Mouse (Mus musculus) c-Kit-negative CD71-positive TER-119-positive erythroid progenitor cells, embryonic 14.5 days (primary cell): ENCODE results near the gene Tnr.

Experiments used
- DNase-seq: peaks from one replicate; pipeline ENCODE4 v3.0.0-alpha.2; 2013; ENCODE audit warnings: low read depth, low spot score

Tnr gene

DNA sequence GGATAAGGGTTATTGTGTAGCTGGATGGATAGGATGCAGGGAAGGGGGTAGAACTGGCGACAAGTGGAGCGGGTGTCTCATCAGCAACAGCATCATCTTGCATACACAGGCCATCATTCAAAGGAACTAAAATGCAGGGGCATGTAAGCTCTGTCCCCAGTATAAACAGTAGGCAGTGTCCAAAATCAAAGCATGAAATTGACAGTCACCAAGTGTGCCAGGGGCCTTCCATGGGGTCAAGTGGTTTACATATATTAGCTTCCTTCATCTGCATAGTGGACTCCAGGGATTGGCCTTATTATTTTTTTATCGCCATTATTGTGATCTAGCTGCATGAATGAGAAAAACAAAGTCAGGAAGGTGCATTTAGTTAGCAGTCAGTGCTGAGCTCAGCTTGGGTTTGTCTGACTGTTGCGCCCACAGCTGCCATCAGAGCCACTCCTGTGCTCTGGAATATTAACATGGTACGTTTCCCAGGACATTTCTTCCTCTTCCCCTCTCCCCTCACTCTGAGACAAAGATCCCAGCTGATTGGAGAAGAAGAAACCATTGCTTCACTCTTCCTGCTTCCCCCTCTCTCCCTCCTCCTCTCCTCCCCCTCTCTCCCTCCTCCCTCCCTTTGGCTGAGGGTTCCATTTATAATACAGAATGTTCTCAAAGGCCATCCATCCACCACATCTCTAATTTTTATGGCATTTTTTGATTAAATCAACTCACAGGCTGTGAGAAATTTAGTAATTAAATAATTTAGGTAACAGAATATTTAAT is 106.4 kb downstream of the Tnr start:
- DNase-seq: no peak

DNA sequence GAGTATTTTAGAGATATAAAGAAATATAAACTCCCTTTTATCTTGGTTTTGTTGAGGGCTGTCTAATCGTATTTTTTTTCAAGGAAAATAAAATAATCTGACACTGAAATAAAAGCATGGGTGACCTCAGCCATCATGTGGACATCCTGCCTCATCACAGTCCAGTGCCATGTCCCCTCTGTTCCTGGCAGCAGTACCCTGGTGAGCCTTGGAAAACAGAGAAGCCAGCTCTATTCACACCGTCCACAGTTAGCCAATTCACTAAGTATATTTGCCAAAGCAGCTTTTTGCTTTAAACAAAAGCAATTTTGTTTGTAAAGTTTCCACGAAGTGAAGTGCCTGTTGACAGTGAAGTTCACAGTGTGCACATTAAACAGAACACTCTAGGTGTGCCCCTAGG is 109.0 kb downstream of the Tnr start:
- no peak for DNase-seq

DNA sequence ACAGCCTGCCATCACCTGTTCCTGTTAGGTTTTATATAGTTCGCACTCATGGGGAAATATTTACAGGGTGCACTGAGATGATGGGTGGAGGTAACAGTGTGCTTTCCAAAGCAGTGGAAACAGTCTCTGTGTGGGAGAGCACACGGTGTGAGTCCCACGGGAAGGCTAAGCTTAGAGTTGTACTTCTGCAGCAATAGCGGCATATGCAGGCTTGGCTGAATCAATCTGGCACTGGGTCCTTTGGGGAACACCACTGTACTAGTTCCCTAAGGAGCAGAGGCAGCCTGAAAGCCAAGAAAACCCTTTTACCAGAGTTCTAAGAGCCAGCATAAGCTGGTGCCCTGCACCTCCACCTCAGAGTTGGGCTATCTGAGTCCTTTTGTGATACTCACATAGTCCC is 115.8 kb downstream of the Tnr start:
- no peak for DNase-seq

DNA sequence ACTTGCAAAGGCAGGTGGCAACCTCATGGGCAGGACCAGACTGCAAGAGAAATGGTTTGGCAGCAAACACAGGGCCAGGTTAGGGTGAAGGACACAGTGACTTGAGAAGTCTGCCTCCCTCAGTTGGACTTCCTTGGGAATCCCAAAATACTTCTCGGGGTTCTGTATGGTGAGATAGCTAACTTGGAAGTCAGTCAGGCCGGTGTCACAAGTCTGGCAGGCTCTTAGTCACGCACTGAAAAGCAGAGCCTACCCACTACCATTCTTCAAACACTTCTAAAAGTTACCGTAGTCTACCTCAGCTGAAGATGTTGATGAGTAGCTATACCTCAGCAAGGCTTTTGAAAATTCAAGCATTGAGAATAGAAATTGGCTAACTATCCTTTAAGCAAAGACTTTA is 122.2 kb downstream of the Tnr start:
- DNase-seq: no peak

DNA sequence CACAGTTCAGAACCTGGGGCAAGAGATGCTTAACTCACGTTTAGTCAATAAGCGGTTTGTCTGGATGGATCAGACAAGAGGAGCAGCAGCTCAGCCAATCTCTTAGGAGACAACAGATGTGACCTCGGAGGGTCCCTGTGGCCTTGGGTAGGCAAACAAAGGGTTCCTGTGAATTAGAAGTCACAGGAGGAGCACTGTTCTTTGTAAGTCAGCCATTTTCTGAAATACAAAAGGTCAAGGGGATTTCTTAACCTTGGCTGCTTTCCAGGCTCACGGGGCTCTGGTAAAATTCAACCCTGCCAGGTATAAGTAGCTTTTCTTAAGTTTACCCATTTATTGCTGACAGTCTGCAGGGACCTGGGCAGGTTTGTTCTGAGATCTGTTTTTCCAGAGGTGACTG is 126.9 kb downstream of the Tnr start:
- DNase-seq: no peak

DNA sequence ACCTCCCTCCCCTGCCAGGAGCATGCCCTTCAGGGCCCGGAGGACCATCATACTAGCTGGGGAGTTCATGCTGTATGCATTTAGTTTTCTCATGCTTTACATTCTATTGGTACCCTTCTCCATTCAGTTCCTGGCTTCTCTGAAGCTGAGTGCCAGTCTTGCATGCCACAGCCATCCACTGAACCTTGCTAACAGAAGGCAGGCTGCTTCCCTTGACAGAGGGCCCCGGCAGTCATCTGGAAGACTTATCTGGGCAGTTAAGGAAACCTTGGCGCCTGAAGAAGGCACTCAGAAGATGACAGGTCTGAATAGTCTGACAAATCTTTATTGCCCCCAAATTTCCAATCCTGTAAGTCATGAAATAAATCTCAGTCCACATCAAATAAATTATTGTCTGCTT is 131.7 kb downstream of the Tnr start:
- DNase-seq: no peak

DNA sequence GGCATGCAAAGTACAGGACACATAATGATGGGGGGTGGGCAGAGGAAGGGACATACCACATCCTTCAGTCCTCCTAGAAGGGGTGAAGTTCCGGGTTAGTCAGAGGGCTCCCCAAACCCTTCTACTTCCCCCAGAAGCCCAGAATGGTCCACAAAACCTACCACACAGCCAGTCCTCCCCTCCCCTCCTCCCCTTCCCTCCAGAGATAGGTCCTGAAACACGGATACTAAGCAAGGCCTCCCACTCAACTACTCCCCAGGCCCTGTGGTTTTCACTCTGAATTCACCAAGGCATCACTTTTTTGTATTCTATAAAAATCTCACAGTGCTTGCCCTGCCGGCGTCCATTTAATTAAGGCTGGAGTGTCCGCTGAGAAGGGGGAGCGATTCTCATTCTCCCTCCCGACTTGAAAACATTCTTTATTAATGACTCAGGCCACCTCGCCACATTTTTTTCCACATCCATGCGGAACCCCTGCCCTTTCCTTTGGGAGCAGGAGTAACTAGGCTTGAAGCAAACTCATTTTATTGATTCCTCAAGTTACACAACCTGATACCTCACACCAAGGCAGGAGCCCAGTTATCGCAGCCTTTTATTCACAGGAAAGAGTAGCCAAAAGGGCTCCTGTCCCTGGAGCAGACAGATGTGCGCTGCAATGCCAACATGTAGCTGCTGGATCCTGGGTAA is 134.4 kb downstream of the Tnr start:
- DNase-seq: no peak

DNA sequence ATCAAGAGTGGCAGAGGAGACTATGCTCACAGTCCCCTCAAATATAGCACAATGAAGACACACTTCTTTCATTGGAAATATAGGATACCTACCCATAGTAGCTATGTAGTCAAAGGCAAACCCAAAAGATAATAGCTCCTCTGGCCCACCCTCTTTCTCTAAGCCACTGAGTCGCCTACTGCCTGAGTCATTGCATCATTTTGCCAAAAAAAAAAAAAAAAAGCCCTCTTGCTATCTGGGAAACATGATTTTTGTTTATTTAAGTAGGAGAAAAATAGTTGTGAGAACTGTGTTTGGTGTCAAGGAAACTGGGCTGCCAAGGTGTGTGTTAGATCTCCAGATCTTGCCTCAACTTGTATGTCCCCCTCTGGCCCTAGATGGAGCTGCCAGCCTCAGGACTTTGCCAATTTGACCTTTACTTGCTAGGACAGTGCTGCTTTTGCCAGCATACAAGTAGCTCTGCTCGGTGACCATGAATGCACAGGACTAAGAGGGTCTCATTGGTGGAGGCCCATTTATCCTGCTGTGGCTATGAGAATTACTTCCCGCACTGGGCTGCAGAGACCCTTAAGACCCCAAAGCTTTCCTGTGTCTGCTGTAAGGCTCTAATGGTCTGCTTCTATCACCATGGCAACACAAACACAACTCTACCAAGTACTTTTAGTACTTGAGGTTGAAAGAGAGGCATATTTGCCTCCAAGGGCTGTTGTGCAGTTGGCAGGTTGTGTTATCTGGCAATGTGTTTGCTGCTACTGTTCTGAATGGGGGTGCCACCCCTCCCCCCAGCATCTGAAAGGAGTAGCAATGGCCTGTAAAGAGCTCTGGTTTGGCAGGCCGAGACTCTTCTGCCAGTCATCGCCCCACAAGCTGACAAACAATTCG is 137.3 kb downstream of the Tnr start:
- DNase-seq: no peak

DNA sequence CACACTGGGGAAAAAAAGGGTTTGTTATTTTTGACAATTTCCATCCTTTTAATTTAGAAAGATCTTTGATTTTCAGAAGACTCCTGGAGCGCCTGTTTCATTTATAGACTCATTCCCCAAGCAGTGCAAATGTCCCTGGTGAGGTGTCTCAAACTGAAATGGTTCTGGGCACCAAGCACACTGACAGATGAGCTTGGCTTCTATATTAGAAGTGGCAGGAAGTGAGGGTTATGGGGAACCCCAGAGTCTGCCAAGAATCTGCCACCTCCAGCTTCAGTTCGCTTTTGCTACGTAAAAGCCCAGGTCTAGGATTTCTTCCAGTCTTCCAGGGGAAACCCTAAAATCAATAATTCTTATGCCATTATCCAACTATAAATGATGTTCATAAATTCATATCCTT is 140.9 kb downstream of the Tnr start:
- DNase-seq: no peak

DNA sequence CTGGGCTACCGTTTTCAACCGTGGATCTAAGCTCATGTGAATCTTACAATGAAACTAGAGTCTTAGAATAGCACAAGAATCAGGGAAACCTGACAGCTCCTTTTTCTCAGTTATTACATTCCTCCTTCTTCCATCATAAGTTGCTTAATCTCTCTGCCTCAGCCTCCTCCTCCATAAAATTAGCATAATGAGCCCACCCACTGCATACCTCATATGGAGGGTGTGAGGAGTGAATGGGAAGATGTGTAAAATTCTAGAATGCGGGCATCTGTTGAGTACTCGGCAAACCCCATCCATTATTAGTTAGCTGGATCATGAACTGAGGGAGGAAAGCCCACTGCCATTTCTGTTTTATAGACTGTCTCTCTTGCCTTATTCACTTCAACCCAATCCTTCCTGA is 141.4 kb downstream of the Tnr start:
- DNase-seq: no peak

DNA sequence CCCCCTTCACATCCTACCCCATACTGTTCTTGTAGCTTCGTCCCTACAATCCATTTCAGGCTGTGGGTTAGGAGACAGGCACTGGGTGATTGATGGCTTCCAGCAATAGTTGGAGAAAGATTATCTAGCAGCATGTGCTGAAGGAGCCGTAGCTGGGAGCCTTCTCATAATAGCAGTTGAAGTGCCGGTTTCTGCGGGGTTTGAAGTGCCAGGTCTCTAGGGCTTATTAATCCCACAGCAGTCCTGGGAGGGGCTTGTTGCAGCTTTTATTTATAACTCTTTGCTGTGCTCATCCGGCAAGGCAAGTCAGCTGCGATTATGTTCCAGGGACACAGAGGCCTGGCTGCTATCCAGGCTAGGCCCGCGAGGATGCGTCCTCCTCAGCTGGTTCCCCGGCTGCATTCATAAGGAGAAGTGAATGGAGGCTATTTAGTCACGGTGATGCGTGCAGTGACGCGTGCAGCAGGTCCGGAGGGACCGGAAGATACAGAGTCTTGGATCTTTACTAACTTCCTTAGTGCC is 147.1 kb downstream of the Tnr start:
- no peak for DNase-seq

DNA sequence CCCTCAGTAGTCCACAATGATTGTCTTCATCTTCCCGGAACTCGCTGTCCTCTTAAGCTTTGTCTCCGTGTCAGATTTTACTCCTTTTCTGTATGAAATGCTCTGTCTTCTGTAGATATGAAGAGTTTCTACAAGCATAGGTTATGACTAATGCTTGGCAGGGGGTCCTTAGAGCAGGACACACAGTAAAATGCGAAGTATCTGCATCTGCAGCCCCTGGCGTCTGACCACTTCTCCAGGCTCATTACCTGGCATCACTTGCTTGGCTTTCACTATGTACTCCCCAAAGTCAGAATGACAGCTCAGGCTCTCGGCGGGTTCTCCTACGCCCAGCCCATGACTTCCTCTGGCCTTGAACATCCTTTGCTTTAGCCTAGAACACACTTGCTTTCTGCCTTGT is 147.6 kb downstream of the Tnr start:
- no peak for DNase-seq

DNA sequence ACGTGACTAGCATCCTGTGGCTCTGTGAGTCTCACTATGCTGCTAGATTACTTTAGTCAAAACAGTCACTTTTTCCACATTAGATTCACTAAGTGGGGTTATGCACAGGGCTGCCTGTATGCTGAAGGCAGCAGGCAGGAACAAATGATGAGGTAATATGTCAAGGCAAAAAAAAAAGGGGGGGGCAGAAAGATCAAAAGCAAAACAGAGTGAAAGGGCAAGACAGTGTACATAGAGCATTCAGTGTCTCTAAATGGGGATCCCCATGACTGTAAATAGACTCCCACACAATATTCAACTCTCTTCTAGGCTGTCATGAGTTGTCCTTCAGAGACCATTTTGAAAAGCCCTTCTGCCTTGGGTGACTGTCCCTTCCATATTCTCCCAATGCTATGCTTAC is 150.7 kb downstream of the Tnr start:
- DNase-seq: no peak

DNA sequence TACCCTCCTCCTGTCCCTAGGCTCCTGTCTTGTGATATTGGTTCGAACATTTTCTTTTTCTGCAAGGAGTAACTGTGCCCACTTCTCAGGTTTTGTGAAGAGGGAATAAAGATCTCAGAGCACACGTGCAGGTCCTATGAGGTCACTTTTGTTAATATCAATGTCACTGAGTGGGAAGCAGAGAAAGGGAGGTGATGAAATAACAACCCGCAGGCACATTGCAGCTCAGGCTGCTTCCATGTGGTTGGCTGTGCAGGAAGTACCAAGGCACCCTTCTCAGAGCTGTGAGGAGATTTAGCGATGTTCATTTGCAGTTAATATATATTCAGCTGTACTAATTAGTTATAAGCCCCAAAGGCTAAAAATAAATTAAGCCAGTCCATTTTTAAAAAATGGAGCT is 151.9 kb downstream of the Tnr start:
- no peak for DNase-seq

DNA sequence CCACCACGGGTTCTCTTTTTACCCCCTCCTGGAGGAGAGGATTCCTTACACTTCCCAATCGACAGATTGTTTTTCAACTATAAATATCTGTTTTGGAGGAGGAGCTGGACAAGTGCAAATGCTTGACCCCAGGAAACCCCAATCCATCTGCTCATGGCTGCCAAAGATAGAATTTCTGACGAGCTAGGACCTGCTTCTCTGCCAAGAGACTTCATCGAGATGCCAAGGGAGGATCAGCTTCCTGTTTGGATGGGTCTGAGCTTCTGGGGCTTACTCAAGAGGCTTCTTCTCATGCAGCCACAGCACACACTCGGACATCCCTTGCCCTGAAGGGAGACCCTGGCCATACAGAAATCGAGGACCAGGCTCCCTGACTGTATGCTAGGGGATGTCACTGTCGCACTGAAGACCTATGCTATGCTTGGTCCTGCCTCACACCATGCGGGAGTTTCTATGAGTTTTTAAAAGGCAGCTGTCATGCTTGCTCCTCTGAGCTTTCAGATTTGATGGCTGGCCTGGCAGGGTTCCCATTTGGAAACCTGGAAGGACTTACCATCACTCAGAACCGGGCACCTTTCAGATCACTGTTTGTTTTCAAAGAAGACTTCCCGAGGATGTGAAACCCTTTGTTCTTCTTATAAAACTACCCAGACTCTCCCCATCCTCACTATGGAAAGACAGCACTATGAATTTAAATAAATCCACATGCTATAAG is 154.8 kb downstream of the Tnr start:
- no peak for DNase-seq

DNA sequence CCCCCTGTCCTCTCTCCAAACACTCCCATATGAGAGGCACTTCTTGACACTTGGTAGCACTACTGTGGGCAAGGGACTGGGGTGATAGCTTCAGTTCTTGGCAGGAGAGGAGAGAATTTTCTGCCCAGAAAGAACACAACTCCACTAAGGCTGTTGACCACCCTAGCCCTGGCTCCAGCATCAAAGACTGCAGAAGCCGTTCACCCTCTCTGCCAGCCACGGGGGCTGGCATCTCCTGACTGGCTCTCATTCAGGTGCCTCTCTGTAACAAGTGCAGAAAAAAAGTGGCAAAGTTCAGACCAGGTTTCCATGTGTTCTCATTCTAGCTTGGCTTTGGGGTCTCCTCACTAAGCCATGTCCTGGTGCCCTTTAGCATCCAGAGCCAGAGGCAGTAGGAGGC is 157.7 kb downstream of the Tnr start:
- DNase-seq: no peak

DNA sequence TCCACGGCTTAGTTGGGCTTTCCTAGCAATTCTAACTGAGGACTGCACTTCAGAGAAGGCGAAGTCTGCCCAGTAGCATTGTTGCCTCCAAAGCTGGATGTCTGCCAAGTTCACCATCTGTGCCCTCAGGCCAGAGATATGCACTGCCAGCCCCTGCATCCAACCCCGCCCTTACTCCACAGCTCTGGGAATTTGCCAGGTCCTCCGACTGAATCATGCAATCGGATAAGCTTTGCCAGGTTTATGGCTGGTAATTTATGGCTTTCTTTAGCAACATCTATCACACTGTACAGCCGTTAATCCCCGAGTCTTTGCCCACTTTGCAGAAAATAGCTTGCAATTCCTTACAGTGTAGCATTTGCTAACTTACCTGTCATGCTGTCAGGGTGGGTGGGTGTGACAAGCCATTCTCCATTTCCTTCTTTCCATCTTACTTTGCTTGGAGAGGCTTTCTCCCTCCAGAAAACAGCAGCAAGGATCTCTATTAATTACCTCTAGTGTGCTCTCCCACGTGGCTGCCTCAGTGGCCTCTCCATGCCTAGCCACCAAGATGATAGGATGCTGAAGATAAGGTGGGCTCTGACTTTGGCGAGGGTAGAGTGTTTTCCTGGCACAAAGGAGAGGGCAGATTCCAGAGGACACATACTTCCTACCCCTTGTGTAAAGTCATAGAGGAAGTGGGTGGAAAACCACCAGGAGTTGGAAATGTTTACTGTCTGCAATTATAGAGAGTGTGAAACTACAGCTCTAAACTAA is 163.1 kb downstream of the Tnr start:
- DNase-seq: no peak

DNA sequence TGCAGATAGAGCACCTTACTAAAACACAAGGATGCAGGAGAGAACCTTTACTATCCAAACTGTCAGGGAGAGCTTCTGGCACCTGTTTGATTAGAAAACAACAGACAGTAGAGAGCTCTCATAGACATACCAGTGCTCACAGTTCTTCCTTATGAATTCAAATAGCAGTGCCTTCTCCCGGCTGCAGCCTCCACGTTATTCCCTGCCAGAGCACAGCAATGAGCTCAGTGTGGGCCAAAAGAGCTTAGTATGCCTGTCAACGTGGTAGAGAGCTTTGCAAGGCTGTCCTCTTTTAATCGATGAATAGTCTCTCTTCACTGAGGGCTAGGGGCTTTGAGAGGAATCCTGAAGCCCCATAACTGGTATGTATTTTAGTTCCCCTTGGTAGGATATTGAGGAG is 173.1 kb downstream of the Tnr start:
- no peak for DNase-seq

DNA sequence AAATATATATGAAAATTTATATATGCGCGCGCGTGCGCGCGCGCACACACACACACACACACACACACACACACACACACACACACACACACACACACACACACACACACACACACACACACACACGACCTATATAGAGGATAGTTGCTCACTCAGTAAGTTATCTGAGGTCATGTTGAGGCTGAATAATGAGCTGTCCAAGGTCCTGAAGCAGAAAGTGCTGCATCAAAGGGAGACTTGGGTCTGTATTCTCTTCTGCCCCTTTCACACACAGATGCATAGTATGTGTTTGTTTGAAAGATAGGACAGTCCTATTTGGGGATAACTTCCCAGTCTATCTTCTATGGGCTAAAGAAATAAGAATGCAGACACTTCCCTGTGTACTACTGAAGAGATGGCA is 178.5 kb downstream of the Tnr start:
- no peak for DNase-seq

DNA sequence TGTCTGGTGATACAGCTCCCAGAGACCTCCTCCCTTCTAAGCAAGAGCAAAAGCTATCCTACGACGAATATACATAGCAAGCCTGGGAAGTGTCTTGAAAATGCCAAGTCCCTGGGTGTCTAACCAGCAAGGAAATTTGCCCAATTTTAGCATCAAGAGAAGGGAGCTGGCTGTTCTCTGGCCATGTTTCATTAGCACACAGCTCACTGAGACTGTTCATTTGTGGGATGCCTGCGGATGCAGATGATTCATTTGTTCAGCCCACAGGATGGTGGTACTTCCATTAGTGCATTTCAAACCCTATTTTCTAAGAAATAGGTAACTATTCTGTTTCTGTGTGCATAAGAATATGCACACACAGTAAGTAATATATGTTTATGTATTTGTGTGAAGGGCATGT is 181.4 kb downstream of the Tnr start:
- no peak for DNase-seq

DNA sequence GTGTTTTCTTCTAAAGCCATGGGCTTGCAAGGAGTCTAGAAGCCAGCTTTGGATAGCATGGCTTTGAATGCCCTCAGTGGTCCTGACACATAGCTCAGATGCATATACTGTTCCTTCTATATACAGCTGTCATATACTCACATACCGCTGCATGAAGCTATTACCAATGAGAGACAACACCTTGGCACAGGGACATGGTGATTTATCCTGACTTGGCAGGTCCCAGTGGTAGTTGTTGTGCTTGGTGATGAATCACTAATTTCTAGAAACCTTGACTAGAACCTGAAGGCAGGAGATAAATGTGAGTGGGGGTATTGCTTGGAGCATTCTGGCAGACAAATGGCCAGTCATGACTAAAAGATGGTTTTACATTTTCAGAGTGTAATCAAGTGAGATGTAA is 192.7 kb downstream of the Tnr start:
- DNase-seq: no peak
